Mouse (Mus musculus) heart, embryonic 16.5 days (tissue): ENCODE results near the gene Sympk. TPM values are rescaled to one million over a fixed set of nuclear protein-coding genes. Genes with fewer than 3 reads are reported as not detected.
A peak's percentile ranks its signal among the peaks of the same experiment; 100 is the strongest.

Experiments
- ATAC-seq: fragments of 200-750 bp; cut with Nextera tagmentation; replicated peaks from 2 replicates; pipeline ENCODE4 v1.8.0; 2017; ENCODE audit warnings: moderate number of reproducible peaks; ENCODE audit not compliant: insufficient read depth, low FRiP score; ENCODE audit errors: extremely low read depth
- H3K27ac ChIP-seq: fragments of 300-500 bp; sonication (generic); 2 replicates; pipeline ENCODE4 v1.5.1; 2014; ENCODE audit warnings: mild to moderate bottlenecking, low read length, control low read depth, moderate library complexity
- H3K27me3 ChIP-seq: fragments of 300-500 bp; sonication (generic); 2 replicates; pipeline ENCODE4 v1.6.1; 2014; ENCODE audit warnings: low read length, mixed read lengths; ENCODE audit not compliant: control insufficient read depth, insufficient read depth
- H3K36me3 ChIP-seq: fragments of 300-500 bp; sonication (generic); 2 replicates; pipeline ENCODE4 v1.6.1; 2014; ENCODE audit not compliant: control insufficient read depth, insufficient read depth
- H3K4me1 ChIP-seq: fragments of 300-500 bp; sonication (generic); 2 replicates; pipeline ENCODE4 v1.6.1; 2014; ENCODE audit warnings: low read length, mixed read lengths; ENCODE audit not compliant: control insufficient read depth, insufficient read depth
- H3K4me2 ChIP-seq: fragments of 300-500 bp; sonication (generic); 2 replicates; pipeline ENCODE4 v1.6.1; 2014; ENCODE audit warnings: low read depth, mild to moderate bottlenecking, control low read depth, low read length
- H3K4me3 ChIP-seq: fragments of 300-500 bp; sonication (generic); 2 replicates; pipeline ENCODE4 v1.5.1; 2014; ENCODE audit warnings: mild to moderate bottlenecking, control low read depth, low read length
- H3K9ac ChIP-seq: fragments of 300-500 bp; sonication (generic); 2 replicates; pipeline ENCODE4 v1.6.1; 2014; ENCODE audit warnings: low read length, control low read depth
- H3K9me3 ChIP-seq: fragments of 300-500 bp; sonication (generic); replicated peaks from 2 replicates; pipeline ENCODE4 v1.6.1; 2016; ENCODE audit warnings: low read length; ENCODE audit not compliant: control insufficient read depth
- WGBS: fragments of 180-500 bp; shearing (Covaris S2); extraction: QIAGEN DNeasy Blood & Tissue Kit; methylation state at CpG from one replicate; pipeline ENCODE4 v1.1.7; 2014; 5-methylcytosine and 5-hydroxymethylcytosine counted together
- polyA plus RNA-seq: library from polyadenylated mRNA; unstranded; fragments of >200 nt; fragmentation: Nextera tagmentation; extraction: Ambion mirVana; gene quantifications from 2 replicates; pipeline ENCODE4 v1.2.1, GENCODE M21; 2015

Gene Sympk
- polyA plus RNA-seq, 1 experiment from 2014 or later = 25.3 TPM

- 83% methylated on average over 4 of the region's 4 CpGs for WGBS
- peak overlapping the region; percentile 95 for H3K27ac ChIP-seq
- peaks cover 35% of the 10 kb centered on the region for H3K36me3 ChIP-seq
- H3K9ac ChIP-seq = peak overlapping the region; percentile 80
- H3K9me3 ChIP-seq = no peaks in the 10 kb centered on the region
- ATAC-seq = no peak
- peaks cover 61% of the 10 kb centered on the region for H3K4me1 ChIP-seq
- no peaks in the 10 kb centered on the region for H3K27me3 ChIP-seq
- H3K4me3 ChIP-seq = no peak overlapping the region
- no peak overlapping the region for H3K4me2 ChIP-seq
Observed at GRCm38 (mm10) chr7:19082171-19082570, 58.0 kb downstream of the Sympk start.

- peak overlapping the region; percentile 80 for H3K9ac ChIP-seq
- H3K4me3 ChIP-seq = peak overlapping the region; percentile 63
- H3K27ac ChIP-seq = peak overlapping the region; percentile 95
- H3K4me2 ChIP-seq = peak overlapping the region; percentile 72
- WGBS = 28% methylated on average over 6 of the region's 6 CpGs
- ATAC-seq = peak; percentile 79
- peaks cover 44% of the 10 kb centered on the region for H3K36me3 ChIP-seq
- no peaks in the 10 kb centered on the region for H3K9me3 ChIP-seq
- H3K4me1 ChIP-seq = peaks cover 52% of the 10 kb centered on the region
- no peaks in the 10 kb centered on the region for H3K27me3 ChIP-seq
Observed at GRCm38 (mm10) chr7:19083096-19083495, 58.9 kb downstream of the Sympk start.

GRCm38 (mm10) chr7:19083701-19084100, 59.5 kb downstream of the Sympk start, which contains the start of gene Dmpk:
Gene Dmpk, plus strand, starts transcription at chr7:19083849.
- peaks cover 50% of the 10 kb centered on the region for H3K4me1 ChIP-seq
- H3K9ac ChIP-seq = peak within 1 kb of the TSS; percentile 80
- peak within 1 kb of the TSS; percentile 63 for H3K4me3 ChIP-seq
- peak within 1 kb of the TSS; percentile 95 for H3K27ac ChIP-seq
- ATAC-seq = peak; percentile 75
- H3K4me2 ChIP-seq = peak within 1 kb of the TSS; percentile 72
- no peaks in the 10 kb centered on the region for H3K9me3 ChIP-seq
- 26% methylated on average over 10 of the region's 10 CpGs for WGBS
- peaks cover 44% of the 10 kb centered on the region for H3K36me3 ChIP-seq
- H3K27me3 ChIP-seq = no peaks in the 10 kb centered on the region

- peaks cover 50% of the 10 kb centered on the region for H3K4me1 ChIP-seq
- H3K4me3 ChIP-seq = peak overlapping the region; percentile 63
- 60% methylated on average over 6 of the region's 6 CpGs for WGBS
- H3K9me3 ChIP-seq = no peaks in the 10 kb centered on the region
- peak overlapping the region; percentile 72 for H3K4me2 ChIP-seq
- H3K9ac ChIP-seq = peak overlapping the region; percentile 80
- no peaks in the 10 kb centered on the region for H3K27me3 ChIP-seq
- H3K27ac ChIP-seq = peak overlapping the region; percentile 95
- H3K36me3 ChIP-seq = peaks cover 42% of the 10 kb centered on the region
- ATAC-seq = no peak
Observed at GRCm38 (mm10) chr7:19084277-19084771, 60.1 kb downstream of the Sympk start.

GRCm38 (mm10) chr7:19084921-19085473, 60.8 kb downstream of the Sympk start:
- WGBS = 28% methylated on average over 9 of the region's 9 CpGs
- Histone ChIP-seq H3K4me1 (peaks cover 50% of the 10 kb centered on the region), H3K9ac (peak overlapping the region; percentile 80), H3K27me3 (no peaks in the 10 kb centered on the region), H3K4me3 (peak overlapping the region; percentile 63), H3K27ac (peak overlapping the region; percentile 56), H3K9me3 (no peaks in the 10 kb centered on the region), H3K36me3 (peaks cover 42% of the 10 kb centered on the region), H3K4me2 (peak overlapping the region; percentile 72)
- ATAC-seq = no peak

- H3K4me1 ChIP-seq = peaks cover 50% of the 10 kb centered on the region
Observed at GRCm38 (mm10) chr7:19085495-19085894, 61.3 kb downstream of the Sympk start.

GRCm38 (mm10) chr7:19086042-19086441, 61.9 kb downstream of the Sympk start:
- peaks cover 50% of the 10 kb centered on the region for H3K4me1 ChIP-seq
- peak overlapping the region; percentile 72 for H3K4me2 ChIP-seq
- no peak for ATAC-seq
- peak overlapping the region; percentile 63 for H3K4me3 ChIP-seq
- 15% methylated on average over 13 of the region's 14 CpGs for WGBS
- H3K36me3 ChIP-seq = peaks cover 39% of the 10 kb centered on the region
- H3K27ac ChIP-seq = peak overlapping the region; percentile 56; the same call in 1 of the 2 replicates
- no peaks in the 10 kb centered on the region for H3K27me3 ChIP-seq
- no peaks in the 10 kb centered on the region for H3K9me3 ChIP-seq
- peak overlapping the region; percentile 80; the same call in 1 of the 2 replicates for H3K9ac ChIP-seq

More at GRCm38 (mm10) chr7:19085495-19085894, 61.3 kb downstream of the Sympk start:
- H3K27ac ChIP-seq = peak overlapping the region; percentile 56
- no peak for ATAC-seq
- H3K4me3 ChIP-seq = peak overlapping the region; percentile 63
- no peaks in the 10 kb centered on the region for H3K27me3 ChIP-seq
- 14% methylated on average over 6 of the region's 6 CpGs for WGBS
- peak overlapping the region; percentile 72 for H3K4me2 ChIP-seq
- H3K9ac ChIP-seq = peak overlapping the region; percentile 80
- H3K36me3 ChIP-seq = peaks cover 38% of the 10 kb centered on the region
- H3K9me3 ChIP-seq = no peaks in the 10 kb centered on the region

- no peak overlapping the region for H3K4me2 ChIP-seq
- no peak overlapping the region for H3K27ac ChIP-seq
- H3K36me3 ChIP-seq = peaks cover 34% of the 10 kb centered on the region
- WGBS = 67% methylated on average over 18 of the region's 18 CpGs
- no peaks in the 10 kb centered on the region for H3K9me3 ChIP-seq
- H3K4me3 ChIP-seq = no peak overlapping the region
- ATAC-seq = no peak
- no peak overlapping the region for H3K9ac ChIP-seq
- peaks cover 50% of the 10 kb centered on the region for H3K4me1 ChIP-seq
- H3K27me3 ChIP-seq = no peaks in the 10 kb centered on the region
Observed at GRCm38 (mm10) chr7:19086760-19087159, 62.6 kb downstream of the Sympk start.

- Histone ChIP-seq H3K4me2 (no peak overlapping the region), H3K4me3 (no peak overlapping the region), H3K36me3 (peaks cover 28% of the 10 kb centered on the region), H3K9ac (no peak overlapping the region), H3K27ac (no peak overlapping the region), H3K4me1 (peaks cover 48% of the 10 kb centered on the region), H3K9me3 (no peaks in the 10 kb centered on the region), H3K27me3 (no peaks in the 10 kb centered on the region)
- no peak for ATAC-seq
- 40% methylated on average over 10 of the region's 10 CpGs for WGBS
Observed at GRCm38 (mm10) chr7:19088813-19089212, 64.6 kb downstream of the Sympk start.
